Mouse (Mus musculus): Measurements from ENCODE around the gene Ugt1a8.

Ugt1a8 gene

GRCm38 (mm10) chr1:88262961-88263360 is 175.3 kb downstream of the Ugt1a8 start:
- no peak for DNase-seq

DNA sequence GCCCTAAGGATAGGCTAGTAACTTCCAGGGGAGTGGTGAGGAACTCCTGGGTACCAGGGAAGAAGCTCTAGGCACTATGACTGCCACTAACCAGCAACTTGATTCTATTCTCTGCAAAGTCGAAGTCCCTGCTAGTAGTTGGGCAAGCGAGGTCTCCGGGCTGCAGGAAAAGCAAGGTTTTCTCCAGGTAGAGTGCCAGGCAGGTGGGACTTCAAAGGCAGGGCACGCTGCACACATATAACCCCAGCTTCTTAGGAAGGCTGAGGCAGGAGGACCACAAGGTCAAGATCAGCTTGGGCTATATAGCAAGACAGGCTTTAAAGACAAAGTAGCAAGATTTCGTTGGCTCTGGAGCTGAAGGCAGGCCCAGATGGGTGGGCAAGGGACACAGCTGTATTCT is 176.2 kb downstream of the Ugt1a8 start:
- no peak for DNase-seq

DNA sequence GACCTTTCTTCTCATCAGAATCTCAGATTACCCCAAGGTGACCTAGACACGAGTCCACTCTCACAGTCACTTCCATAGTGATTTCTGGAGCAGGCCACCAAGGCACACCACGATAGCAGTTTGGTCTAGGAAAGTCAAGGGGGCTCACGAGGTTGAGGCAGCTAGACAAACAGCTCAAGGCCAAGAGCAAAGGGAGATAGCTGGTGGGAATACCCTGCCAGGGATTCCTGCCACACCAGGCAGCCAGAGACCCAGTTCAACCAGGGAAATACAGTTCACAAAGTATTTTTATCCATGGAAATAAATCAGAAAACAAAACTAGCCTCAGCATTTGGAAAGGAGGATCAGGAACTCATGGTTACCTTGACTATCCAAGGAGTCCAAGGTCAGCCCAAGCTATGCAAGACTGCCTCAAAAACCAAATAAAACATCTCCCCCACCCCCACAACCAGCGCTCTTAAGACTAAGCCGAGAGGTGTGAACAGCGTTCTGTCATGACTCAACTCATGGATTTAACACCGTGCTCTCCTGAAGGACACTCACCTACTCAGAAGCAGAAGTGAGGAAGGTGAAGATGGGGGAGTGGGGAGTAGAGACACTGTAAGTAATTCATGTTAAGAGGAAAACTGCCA is 176.7 kb downstream of the Ugt1a8 start:
- DNase-seq, result no peak

DNA sequence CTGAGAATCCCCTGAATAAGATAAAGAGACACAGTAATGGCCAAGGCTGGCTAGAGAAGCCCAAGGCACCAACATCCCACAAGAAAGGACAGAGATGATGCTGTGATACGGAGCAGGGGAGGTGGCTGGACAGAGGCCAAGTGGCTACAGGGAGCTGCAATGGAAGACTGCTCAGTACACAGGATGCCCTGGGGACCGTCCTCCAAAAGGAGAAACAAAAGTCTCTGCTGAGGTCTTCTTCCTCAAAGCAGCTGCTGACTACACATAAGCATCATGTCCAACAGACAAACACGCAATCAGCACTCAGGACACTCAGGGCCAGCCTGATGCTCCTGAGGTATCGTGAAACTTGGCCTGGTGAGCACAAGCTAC is 177.2 kb downstream of the Ugt1a8 start:
- no peak for DNase-seq

- DNase-seq, result no peak
Measured at GRCm38 (mm10) chr1:88266123-88266522, 178.5 kb downstream of the Ugt1a8 start.

DNA sequence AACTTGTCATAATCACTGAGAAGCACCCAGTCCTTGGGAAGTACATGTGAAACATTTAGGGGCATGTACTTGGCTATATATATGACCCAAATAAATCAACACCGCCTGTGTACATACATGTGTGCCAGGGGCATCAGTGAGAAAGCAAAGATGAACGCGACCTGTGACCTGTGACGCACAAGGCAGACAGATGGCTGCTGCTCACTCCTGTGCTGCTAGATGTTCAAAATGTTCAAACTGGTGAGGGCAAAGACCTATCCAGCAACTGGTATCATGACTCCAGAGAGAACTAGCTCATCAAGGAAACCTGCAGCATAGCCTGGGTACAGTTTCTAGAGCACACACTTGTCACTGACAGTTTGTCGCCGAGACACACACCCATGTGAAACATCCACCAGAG is 179.9 kb downstream of the Ugt1a8 start:
- no peak for DNase-seq

GRCm38 (mm10) chr1:88268070-88268469 is 180.5 kb downstream of the Ugt1a8 start:
- DNase-seq, result no peak
